Mouse (Mus musculus): Measurements from ENCODE around the gene Mybpc2. TPM values are rescaled to one million over a fixed set of nuclear protein-coding genes. Genes with fewer than 3 reads are reported as not detected.

The Mybpc2 gene
- polyA plus RNA-seq, 1 experiment from 2014 or later: 0.43 TPM

DNA sequence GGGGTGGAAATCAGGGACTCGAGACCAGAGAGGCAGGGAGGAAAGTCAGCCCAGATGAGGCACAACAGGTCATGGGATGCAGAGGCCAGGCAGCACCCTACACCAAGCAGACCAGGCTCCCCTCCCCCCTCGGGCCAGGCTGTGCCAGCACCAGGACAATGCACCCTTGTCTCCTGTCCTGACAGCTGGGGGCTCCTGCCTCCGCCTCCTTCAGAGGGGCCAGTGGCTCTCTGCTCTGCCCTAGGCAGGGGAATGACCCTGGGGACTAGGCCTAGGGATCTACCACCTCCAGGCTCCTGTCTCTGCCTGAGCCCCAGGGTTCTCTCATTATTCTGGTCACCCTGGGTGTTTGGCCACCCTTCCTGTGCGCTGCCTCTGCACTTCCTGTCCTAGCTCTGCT is 50.0 kb downstream of the Mybpc2 start:
- H3K4me2 ChIP-seq (replicated peaks; ENCODE audit: low read depth, low read length): no peak overlapping the region
- WGBS: 26% methylated on average over 4 of the region's 4 CpGs
- no peaks in the 10 kb centered on the region for H3K9me3 ChIP-seq (ENCODE audit: control insufficient read depth, low read depth, low read length)
- no peaks in the 10 kb centered on the region; the same call in 1 of the 2 replicates for H3K36me3 ChIP-seq (ENCODE audit: control insufficient read depth, insufficient read depth, low read length)
- no peak overlapping the region for H3K4me3 ChIP-seq (ENCODE audit: low read depth, low read length)
- H3K27me3 ChIP-seq (ENCODE audit: control insufficient read depth, insufficient read depth, low read length): no peaks in the 10 kb centered on the region
- H3K9ac ChIP-seq (replicated peaks; ENCODE audit: low read depth, low read length): no peak overlapping the region
- H3K27ac ChIP-seq (ENCODE audit: low read length): peak overlapping the region; percentile 52; the same call in 1 of the 2 replicates
- peak; percentile 64; the same call in 1 of the 2 replicates for ATAC-seq (ENCODE audit: insufficient number of reproducible peaks, insufficient read depth, low FRiP score, low read depth)
- no peaks in the 10 kb centered on the region for H3K4me1 ChIP-seq (ENCODE audit: control insufficient read depth, insufficient read depth, low read length)

DNA sequence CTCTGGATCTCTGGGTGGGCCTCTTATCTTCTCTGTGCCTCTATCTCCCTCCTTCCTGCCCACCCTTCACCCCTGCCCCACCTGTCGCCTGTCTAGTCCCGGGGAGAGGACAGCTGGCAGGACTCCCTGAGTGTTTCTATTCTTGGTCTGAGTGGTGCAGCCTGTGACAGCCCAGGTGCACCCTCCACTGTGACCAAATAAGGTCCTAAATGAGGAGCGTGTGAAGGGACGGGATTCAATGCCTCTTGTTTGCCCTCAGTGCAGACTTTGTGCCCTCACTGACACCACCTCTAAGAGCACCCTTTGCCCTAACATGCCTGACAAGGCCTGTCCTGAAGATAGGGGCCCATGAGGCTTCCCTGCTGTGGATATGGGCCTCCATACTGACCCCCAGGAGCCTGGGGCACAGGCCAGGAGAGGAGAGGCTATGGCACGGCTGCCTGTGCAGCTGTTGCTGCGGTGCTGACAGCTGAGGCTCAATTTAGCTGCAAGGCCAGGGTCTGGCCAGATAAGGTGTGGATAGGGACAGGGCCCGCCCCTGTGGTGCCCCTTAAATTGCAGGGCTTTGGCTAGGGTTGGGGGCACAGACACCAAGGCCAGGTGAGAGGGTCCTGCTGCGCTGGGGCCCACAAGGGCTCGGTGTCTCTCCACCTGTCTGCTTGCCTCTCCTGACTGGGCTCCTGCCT is 51.4 kb downstream of the Mybpc2 start:
- Histone ChIP-seq H3K9me3 (ENCODE audit: control insufficient read depth, low read depth, low read length) (no peaks in the 10 kb centered on the region), H3K4me2 (replicated peaks; ENCODE audit: low read depth, low read length) (no peak overlapping the region), H3K27me3 (ENCODE audit: control insufficient read depth, insufficient read depth, low read length) (no peaks in the 10 kb centered on the region), H3K9ac (replicated peaks; ENCODE audit: low read depth, low read length) (no peak overlapping the region), H3K27ac (ENCODE audit: low read length) (peak overlapping the region; percentile 23; the same call in 1 of the 2 replicates), H3K4me3 (ENCODE audit: low read depth, low read length) (no peak overlapping the region), H3K36me3 (ENCODE audit: control insufficient read depth, insufficient read depth, low read length) (no peaks in the 10 kb centered on the region; the same call in 1 of the 2 replicates), H3K4me1 (ENCODE audit: control insufficient read depth, insufficient read depth, low read length) (peaks cover 5% of the 10 kb centered on the region)
- ATAC-seq (ENCODE audit: insufficient number of reproducible peaks, insufficient read depth, low FRiP score, low read depth): no peak
- WGBS: 38% methylated on average over 9 of the region's 9 CpGs

DNA sequence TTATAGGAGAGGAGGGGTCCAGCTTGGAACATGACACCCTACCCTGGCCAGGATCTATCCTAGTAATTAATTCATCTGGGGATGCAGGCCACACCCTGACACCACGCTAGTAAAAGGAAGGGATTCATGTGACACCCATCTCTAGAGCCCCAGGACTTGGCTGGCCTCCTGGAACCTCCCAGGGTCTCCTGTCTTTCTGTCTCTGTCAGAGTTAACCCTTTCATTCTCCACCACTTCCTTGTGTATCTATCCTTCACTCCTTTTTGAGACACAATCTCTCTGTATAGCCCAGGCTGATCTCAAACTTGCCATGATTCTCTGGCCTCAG is 51.9 kb downstream of the Mybpc2 start:
- H3K9me3 ChIP-seq (ENCODE audit: control insufficient read depth, low read depth, low read length): no peaks in the 10 kb centered on the region
- H3K36me3 ChIP-seq (ENCODE audit: control insufficient read depth, insufficient read depth, low read length): no peaks in the 10 kb centered on the region; the same call in 1 of the 2 replicates
- no peak overlapping the region; the same call in 1 of the 2 replicates for H3K27ac ChIP-seq (ENCODE audit: low read length)
- 9% methylated on average over 1 of the region's 1 CpGs for WGBS
- H3K9ac ChIP-seq (replicated peaks; ENCODE audit: low read depth, low read length): no peak overlapping the region
- no peak overlapping the region for H3K4me2 ChIP-seq (replicated peaks; ENCODE audit: low read depth, low read length)
- no peaks in the 10 kb centered on the region for H3K27me3 ChIP-seq (ENCODE audit: control insufficient read depth, insufficient read depth, low read length)
- peaks cover 5% of the 10 kb centered on the region for H3K4me1 ChIP-seq (ENCODE audit: control insufficient read depth, insufficient read depth, low read length)
- no peak for ATAC-seq (ENCODE audit: insufficient number of reproducible peaks, insufficient read depth, low FRiP score, low read depth)
- H3K4me3 ChIP-seq (ENCODE audit: low read depth, low read length): no peak overlapping the region

DNA sequence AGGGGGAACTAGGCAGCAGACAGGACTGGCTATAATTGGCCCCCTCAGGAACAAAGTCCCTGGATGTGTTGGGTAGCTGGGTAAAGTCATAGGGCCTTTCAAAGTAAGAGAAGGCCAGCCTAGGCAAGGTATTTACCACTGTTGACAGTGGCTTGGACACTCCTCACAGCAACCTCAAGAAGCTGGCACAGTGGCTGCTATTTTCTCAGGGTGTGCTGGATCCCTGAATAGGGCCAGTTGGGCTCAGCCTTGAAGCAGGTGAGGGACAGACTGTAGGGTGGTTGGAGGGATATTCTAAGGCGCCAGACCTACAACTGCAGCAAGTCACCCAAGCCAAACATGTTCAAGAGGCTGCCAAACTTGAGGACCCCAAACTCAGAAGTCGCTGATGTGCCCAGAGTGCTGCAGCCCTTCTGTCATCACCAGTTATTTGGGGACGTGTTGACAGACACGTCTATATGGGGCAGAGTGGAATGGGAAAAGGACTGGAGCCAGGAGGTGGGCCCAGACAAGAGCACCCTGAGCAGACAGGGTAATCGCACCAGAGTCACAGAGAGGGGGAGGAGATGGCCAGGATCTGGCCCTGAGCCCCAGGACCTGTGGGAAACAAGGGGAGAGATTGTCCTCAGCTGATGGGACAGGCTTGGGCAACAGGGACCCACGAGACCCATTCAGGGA is 52.4 kb downstream of the Mybpc2 start:
- no peaks in the 10 kb centered on the region; the same call in 1 of the 2 replicates for H3K36me3 ChIP-seq (ENCODE audit: control insufficient read depth, insufficient read depth, low read length)
- no peak overlapping the region for H3K4me3 ChIP-seq (ENCODE audit: low read depth, low read length)
- no peaks in the 10 kb centered on the region for H3K27me3 ChIP-seq (ENCODE audit: control insufficient read depth, insufficient read depth, low read length)
- no peak overlapping the region for H3K9ac ChIP-seq (replicated peaks; ENCODE audit: low read depth, low read length)
- no peaks in the 10 kb centered on the region for H3K9me3 ChIP-seq (ENCODE audit: control insufficient read depth, low read depth, low read length)
- H3K4me1 ChIP-seq (ENCODE audit: control insufficient read depth, insufficient read depth, low read length): peaks cover 8% of the 10 kb centered on the region
- WGBS: 48% methylated on average over 6 of the region's 6 CpGs
- ATAC-seq (ENCODE audit: insufficient number of reproducible peaks, insufficient read depth, low FRiP score, low read depth): no peak
- no peak overlapping the region for H3K27ac ChIP-seq (ENCODE audit: low read length)
- no peak overlapping the region for H3K4me2 ChIP-seq (replicated peaks; ENCODE audit: low read depth, low read length)

DNA sequence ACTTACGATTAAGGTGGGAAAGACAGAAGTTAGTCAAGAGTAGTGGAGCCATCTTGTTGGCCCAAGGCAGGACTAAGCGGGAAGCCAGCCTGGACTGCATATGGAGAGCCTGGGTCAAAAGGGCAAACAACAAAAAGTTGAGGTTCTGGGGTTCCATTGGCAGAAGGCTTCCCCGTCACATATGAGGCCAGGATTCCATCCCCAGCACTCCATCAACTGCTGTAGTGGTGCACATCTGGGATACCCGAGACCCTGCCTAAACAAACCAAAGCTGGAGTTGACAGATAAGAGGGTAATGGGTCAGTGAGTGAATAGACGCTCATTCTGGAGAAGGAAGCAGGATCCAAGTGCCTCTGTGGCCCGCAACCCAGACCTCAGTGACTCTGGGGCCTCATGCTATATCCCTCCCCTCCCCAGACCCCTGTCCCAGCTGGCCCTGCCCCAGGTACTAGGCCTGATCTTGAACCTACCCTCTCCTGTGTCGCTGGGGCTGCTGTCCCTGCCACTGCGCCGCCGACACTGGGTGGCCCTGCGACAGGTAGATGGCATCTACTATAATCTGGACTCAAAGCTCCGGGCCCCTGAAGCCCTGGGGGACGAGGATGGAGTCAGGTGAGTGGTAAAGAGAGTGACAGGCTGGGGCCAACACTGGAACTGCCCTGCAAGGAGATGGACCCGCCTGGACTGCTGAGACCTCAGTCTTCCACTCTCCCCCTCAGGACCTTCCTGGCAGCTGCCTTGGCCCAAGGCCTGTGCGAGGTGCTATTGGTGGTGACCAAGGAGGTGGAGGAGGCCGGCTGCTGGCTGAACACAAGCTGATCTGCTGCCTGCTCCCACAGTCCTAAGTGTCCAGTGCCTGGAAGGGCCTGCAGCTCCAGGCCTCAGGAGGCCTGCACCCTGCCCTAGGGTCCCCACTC is 53.5 kb downstream of the Mybpc2 start:
- Histone ChIP-seq H3K4me1 (ENCODE audit: control insufficient read depth, insufficient read depth, low read length) (peaks cover 8% of the 10 kb centered on the region), H3K27ac (ENCODE audit: low read length) (no peak overlapping the region), H3K36me3 (ENCODE audit: control insufficient read depth, insufficient read depth, low read length) (no peaks in the 10 kb centered on the region; the same call in 1 of the 2 replicates), H3K9me3 (ENCODE audit: control insufficient read depth, low read depth, low read length) (no peaks in the 10 kb centered on the region), H3K4me2 (replicated peaks; ENCODE audit: low read depth, low read length) (no peak overlapping the region), H3K27me3 (ENCODE audit: control insufficient read depth, insufficient read depth, low read length) (no peaks in the 10 kb centered on the region), H3K9ac (replicated peaks; ENCODE audit: low read depth, low read length) (no peak overlapping the region), H3K4me3 (ENCODE audit: low read depth, low read length) (no peak overlapping the region)
- 77% methylated on average over 16 of the region's 16 CpGs for WGBS
- no peak for ATAC-seq (ENCODE audit: insufficient number of reproducible peaks, insufficient read depth, low FRiP score, low read depth)

DNA sequence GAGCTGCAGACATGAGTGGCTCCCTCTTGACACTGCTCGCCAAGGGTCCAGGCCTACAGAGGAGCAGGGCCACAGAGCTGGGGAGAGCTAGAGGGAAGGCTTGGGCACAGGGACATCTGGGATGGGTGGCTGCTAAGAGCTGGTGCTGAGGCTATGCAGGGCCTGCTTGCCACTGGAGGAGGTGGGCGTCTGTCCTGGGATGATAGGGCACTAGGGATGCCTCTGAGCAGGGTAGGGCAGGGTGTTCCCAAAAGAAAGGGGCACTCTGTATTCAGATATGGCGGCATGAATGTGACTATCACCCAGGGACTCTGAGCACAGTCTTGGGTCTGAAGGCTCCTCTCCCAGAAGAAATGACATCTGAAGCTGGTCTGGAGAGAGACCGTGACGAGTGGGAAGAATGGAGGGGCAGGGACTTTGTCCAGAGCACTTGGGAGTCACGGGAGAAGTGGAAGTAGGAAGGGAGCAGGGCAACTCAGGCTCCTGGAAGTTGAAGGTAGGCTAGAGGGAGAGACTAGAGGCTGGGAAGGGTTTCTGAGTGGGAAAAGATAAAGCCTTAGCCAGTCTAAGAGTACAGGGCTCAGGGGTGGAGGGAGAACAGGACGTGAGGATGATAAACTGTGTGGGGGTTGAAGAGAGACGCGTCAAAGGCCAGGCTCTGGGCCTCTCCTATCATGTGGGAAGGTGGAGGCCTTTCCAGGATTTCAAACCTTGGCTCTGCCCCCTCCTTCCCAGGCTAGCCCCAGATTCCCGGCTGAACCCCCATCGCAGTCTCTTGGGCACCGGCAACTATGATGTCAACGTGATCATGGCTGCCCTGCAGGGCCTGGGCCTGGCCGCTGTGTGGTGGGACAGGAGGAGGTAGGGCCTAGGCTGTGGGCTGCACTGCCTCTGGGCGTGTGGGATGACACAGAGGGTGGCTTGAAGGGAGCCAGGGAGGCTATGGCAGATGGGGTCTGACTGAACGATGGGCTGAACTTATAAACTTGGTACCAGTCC is 54.5 kb downstream of the Mybpc2 start:
- Histone ChIP-seq H3K4me2 (replicated peaks; ENCODE audit: low read depth, low read length) (no peak overlapping the region), H3K4me3 (ENCODE audit: low read depth, low read length) (no peak overlapping the region), H3K27me3 (ENCODE audit: control insufficient read depth, insufficient read depth, low read length) (no peaks in the 10 kb centered on the region), H3K27ac (ENCODE audit: low read length) (no peak overlapping the region), H3K4me1 (ENCODE audit: control insufficient read depth, insufficient read depth, low read length) (peaks cover 8% of the 10 kb centered on the region), H3K9me3 (ENCODE audit: control insufficient read depth, low read depth, low read length) (no peaks in the 10 kb centered on the region), H3K36me3 (ENCODE audit: control insufficient read depth, insufficient read depth, low read length) (no peaks in the 10 kb centered on the region; the same call in 1 of the 2 replicates), H3K9ac (replicated peaks; ENCODE audit: low read depth, low read length) (no peak overlapping the region)
- no peak for ATAC-seq (ENCODE audit: insufficient number of reproducible peaks, insufficient read depth, low FRiP score, low read depth)
- WGBS: 91% methylated on average over 16 of the region's 16 CpGs

DNA sequence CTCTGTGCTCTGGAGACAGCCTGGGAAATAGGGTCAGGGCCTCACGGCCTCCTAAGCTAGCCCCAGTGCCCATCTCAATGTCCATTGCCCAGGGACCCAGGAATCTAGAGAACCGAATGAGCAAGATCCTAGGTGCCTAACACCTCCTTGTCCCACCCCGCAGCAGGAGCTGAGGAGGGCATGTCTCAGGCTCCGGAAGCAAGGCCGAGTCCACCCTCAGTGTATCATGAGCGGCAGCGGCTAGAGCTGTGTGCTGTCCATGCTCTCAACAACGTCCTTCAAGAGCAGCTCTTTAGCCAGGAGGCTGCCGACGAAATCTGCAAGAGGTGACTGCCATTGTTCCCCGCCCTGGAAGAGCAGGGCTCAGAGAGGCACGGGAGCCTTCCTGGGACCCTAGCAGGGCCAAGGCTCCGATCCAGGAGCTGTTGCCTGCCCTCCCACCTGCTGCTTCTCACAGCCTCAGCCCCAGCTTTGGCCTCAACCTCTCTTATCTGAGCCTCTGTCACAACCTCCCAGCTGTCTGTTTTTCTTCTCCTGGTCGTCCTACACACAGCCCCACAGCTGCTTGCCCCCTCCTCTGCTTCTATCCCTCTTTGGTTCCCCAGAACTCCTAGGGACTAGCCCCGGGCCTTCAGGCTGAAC is 55.7 kb downstream of the Mybpc2 start:
- Histone ChIP-seq H3K9me3 (ENCODE audit: control insufficient read depth, low read depth, low read length) (no peaks in the 10 kb centered on the region), H3K4me3 (ENCODE audit: low read depth, low read length) (peak overlapping the region; percentile 61), H3K27me3 (ENCODE audit: control insufficient read depth, insufficient read depth, low read length) (0 out of 2 replicates have a peak, but pooled peaks cover under 1% of the 10 kb centered on the region), H3K9ac (replicated peaks; ENCODE audit: low read depth, low read length) (peak overlapping the region; percentile 45; the same call in 1 of the 2 replicates), H3K4me1 (ENCODE audit: control insufficient read depth, insufficient read depth, low read length) (peaks cover 8% of the 10 kb centered on the region), H3K4me2 (replicated peaks; ENCODE audit: low read depth, low read length) (peak overlapping the region; percentile 45), H3K27ac (ENCODE audit: low read length) (no peak overlapping the region), H3K36me3 (ENCODE audit: control insufficient read depth, insufficient read depth, low read length) (no peaks in the 10 kb centered on the region; the same call in 1 of the 2 replicates)
- no peak for ATAC-seq (ENCODE audit: insufficient number of reproducible peaks, insufficient read depth, low FRiP score, low read depth)
- WGBS: 66% methylated on average over 15 of the region's 15 CpGs
